Mouse (Mus musculus) brain, embryonic 14.5 days (tissue): ENCODE results near the gene Pi16. TPM values are rescaled to one million over a fixed set of nuclear protein-coding genes. Genes with fewer than 3 reads are reported as not detected.

Source experiments
- DNase-seq: peaks from one replicate; pipeline ENCODE4 v3.0.0-alpha.2; 2011; ENCODE audit warnings: low read depth
- CTCF ChIP-seq: fragments of 200-500 bp; IDR thresholded peaks from 2 replicates; pipeline ENCODE4 v1.5.1; 2012; ENCODE audit warnings: inconsistent platforms, mild to moderate bottlenecking, moderate library complexity, borderline replicate concordance; ENCODE audit not compliant: insufficient read depth, insufficient read length; ENCODE audit errors: extremely low read depth
- POLR2A ChIP-seq: fragments of 200-500 bp; IDR thresholded peaks from 2 replicates; pipeline ENCODE4 v1.6.1; 2012; ENCODE audit warnings: mild to moderate bottlenecking, inconsistent platforms, borderline replicate concordance; ENCODE audit not compliant: poor library complexity, insufficient read depth, insufficient read length, severe bottlenecking; ENCODE audit errors: extremely low read depth
- polyA plus RNA-seq: library from polyadenylated mRNA; depleted of rRNA; stranded (reverse); fragments of >200 nt; gene quantifications from 2 replicates; pipeline ENCODE4 v1.2.3, GENCODE M21; 2012

Pi16 gene
- polyA plus RNA-seq, 1 experiment = 2.9 TPM

DNA sequence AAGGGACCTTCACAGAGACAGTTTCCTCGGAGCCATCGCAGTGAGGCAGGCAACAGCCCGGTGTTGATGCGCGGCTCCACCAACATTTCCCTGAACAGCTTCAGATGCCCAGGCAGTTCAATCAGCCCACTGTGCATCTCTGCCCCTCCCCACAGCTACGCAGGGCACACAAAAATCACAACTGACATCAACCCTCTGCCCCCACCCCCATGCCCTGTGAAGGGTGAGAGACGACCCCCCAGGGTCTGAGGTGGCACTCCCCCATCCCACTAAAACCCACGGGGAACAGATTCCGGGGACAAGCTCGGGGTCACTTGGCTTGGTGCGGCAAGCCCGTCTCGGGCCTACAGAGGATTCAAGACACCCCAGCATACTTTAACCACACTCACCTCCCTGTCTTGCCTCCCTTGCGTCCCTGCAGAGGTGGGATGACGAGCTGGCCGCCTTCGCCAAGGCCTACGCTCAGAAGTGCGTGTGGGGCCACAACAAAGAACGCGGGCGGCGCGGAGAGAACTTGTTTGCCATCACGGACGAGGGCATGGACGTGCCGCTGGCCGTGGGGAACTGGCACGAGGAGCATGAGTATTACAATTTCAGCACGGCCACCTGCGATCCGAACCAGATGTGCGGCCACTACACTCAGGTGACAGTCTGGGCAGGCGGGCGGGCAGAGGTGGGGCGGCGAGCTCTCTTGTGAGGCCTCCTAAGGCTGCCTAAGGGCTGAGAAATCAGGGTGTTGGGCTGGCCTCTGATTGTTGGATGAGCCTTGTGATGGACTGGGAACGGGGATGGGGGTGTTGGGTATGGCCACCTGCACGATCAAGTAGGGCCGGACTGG is 4.5 kb downstream of the Pi16 start:
- no peak for DNase-seq
- TF ChIP-seq CTCF (no peak), POLR2A (no peak)

DNA sequence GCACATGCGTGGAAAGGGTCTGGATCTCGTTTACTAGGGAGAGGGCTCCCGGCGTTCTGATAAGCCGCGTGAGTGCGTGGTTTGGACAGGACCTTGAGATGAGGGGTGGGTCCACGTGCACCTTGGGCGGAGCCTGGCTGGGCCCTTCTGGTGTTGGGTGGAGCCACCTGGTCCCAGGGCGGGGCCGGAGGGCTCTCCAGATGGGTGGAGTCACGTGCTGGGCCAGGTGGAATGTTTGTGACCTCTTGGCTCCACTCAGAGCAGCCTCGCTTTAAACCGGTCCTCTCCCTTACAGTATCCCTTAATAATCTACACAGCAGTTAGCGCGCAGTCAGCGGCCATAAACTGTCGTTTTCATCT is 5.1 kb downstream of the Pi16 start:
- no peak for DNase-seq
- no peak for TF ChIP-seq POLR2A
- no peak for TF ChIP-seq CTCF

- TF ChIP-seq CTCF = no peak
- TF ChIP-seq POLR2A = no peak
- no peak for DNase-seq
Observed at GRCm38 (mm10) chr17:29323625-29324024, 6.1 kb downstream of the Pi16 start.

GRCm38 (mm10) chr17:29325831-29326230 is 8.4 kb downstream of the Pi16 start:
- no peak for TF ChIP-seq POLR2A
- no peak for TF ChIP-seq CTCF
- no peak for DNase-seq

GRCm38 (mm10) chr17:29326531-29327529 is 9.3 kb downstream of the Pi16 start:
- TF ChIP-seq POLR2A (no peak), CTCF (no peak)

DNA sequence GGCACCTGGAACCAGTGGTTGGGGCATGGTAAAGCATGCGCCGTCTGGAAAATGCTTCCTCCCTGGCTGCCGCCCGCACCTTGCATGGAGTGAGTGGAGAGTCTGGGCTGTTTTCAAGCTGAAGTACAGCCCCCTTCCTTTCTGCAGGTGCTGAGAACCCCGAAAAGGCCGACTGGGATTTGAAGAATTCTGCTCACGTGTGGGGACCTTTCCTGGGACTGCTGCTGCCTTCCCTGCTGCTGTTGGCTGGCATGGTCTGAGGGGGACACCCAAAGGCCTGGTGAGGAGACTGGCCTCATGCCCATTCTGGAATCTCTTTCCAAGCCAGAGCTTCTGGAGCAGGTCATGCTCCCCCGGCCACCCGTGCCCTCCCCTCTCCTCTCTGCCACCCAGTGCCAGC is 10.2 kb downstream of the Pi16 start:
- DNase-seq = no peak
- TF ChIP-seq POLR2A = no peak
- no peak for TF ChIP-seq CTCF

More at GRCm38 (mm10) chr17:29326531-29327529, 9.3 kb downstream of the Pi16 start:
- DNase-seq = peak; percentile 88

DNA sequence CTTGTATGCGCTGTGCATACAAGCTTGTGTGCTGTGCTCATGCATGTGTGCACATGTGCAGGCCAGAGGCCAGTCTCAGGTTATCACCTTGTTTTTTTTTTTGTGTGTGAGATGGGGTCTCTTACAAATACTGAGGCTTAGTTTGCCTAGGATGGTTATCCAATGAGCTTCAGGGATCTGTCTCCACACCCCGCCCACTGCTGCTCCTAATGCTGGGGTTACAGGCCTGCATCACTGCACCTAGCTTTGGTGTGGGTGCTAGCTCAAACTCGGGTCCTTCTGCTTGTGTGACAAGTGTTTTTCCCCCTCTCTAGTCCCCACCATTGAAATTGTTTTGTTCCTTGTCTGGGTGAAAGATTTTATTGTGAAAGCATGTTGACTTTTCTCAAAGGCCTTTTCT is 12.7 kb downstream of the Pi16 start:
- no peak for TF ChIP-seq CTCF
- no peak for TF ChIP-seq POLR2A
- DNase-seq = no peak

- DNase-seq = peak; percentile 85
- no peak for TF ChIP-seq CTCF
- no peak for TF ChIP-seq POLR2A
Observed at GRCm38 (mm10) chr17:29330671-29331410, 13.4 kb downstream of the Pi16 start.

DNA sequence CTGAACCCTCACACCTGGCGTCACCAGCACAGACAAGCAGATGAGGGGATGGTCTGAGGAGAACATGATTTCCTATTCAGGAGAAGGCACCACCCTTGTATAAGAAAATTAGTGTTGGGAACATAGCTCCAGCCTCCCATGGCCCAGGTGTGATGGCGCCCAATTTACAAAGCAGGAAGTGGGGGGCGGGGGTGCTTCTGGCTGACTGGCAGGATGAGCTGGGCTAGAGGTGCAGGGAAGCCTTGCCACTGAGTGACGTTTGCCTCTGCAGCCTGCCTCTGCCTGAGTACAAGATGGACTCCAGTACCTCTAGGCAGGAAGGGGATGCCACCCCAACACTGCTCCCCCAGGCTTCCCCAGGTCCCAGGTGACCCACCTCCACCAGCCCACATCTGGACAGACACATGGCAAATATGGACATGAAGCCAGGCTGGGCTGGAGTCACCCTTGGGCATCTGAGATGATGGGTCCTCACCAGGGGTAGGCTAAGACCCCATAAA is 14.8 kb downstream of the Pi16 start:
- TF ChIP-seq POLR2A = no peak
- no peak for TF ChIP-seq CTCF
- no peak for DNase-seq

DNA sequence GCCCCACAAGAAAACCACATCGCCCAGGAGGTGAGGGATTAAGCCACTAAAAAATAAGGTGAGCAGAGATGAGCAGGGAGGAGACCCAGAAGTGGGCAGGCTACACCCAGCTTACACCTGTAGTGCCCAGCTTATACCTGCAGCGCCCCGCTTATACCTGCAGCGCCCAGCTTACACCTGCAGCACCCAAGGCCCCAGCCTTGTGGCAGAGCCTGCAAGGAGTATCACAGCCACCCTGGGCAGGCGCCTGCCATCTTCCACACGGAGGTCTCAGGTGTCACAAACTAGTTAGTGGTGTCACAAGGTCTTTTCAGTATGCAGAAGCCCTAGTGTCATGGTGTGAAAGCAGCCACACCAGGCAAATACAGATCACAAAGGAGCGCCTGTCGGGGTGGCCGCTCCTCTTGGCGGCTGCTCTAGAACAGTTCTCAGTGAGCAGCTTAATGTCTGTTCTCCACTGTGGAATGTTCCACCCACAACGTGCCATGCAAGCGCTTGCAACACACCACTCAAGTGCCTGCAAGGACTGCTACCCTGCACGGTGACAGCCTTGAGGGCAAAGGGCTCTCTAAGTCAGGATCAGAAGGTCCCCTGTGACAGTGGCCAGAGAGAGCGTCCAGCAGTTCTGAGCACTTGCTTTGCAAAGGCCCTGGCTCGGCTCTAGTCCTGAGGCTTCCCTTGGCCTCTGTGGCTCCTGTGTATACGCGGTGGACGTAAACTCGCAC is 18.9 kb downstream of the Pi16 start:
- TF ChIP-seq POLR2A = no peak
- no peak for TF ChIP-seq CTCF
- DNase-seq = no peak
